Mouse (Mus musculus) right cerebral cortex, postnatal 14 days (tissue): Measurements from ENCODE around the gene Tubb5.

Experiments used
- DNase-seq: peaks from one replicate; pipeline ENCODE4 v3.0.0; 2022

Gene Tubb5

DNA sequence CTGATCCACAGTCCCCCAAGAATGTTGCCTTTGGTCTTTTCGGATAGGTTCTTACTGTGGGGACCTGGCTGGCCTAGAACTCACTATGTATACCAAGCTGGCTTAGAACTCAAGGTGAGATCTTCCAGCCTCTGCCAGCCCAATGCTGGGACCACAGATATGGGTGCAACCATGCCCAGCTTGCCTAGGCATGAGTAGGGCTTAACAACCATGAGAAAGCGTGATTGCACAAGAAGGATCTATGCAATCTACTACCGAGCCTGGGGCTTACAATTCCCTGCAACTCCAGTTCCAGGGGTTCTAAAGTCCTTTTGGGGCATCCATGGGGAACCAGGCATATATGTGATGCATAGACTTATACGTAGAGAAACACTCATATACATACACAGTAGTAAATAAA, 47.2 kb downstream of the Tubb5 start:
- DNase-seq: no peak

DNA sequence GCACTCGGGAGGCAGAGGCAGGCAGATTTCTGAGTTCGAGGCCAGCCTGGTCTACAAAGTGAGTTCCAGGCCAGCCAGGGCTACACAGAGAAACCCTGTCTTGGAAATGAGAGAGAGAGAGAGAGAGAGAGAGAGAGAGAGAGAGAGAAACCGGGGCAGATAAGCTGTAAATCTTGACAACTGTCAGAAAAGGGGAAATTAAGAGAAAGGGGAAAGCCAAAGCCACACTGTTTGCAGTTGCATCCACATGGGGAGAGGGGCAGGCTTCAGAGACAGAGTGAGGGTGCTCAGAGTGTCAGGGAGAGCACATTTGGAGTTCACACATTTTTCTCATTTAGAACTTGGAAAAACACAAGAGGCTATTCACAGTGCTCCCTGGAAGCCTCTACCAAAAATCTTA, 50.1 kb downstream of the Tubb5 start:
- DNase-seq: no peak

DNA sequence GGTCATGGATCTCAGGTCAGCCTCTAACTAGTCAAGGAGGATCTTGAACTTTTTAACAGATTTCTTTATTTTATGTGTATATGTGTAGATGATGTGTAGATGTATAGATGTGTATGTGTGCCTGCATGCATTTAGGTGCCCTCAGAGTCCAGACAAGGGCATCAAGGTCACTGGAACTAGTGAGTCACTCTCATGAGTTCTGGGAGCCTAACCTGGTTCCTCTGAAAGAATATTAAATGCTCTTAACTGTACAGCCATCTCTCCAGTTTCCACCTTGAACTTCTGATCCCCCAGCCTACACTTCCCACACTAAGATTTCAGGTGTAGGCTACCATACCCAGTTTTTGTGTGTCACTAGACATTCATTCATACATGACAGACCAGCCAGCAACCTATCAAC, 50.6 kb downstream of the Tubb5 start:
- no peak for DNase-seq

DNA sequence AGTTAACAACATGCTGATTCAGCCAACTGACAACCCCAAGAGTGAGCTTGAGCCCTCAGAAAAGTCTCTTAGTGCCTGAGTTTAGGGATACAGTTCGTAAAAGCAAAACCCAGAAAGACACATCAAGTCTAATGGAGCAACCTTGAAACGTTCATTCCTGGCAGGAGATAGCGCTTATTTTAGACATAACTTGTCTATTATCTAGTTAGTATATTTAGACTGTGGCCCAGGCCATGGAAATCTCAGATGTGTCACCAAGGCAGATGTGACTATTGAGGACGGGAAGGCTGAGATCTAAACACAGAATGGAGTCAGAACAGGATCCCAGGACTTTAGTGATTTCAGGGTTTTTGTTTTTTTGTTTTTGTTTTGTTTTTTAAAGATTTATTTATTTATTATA, 53.0 kb downstream of the Tubb5 start:
- no peak for DNase-seq

DNA sequence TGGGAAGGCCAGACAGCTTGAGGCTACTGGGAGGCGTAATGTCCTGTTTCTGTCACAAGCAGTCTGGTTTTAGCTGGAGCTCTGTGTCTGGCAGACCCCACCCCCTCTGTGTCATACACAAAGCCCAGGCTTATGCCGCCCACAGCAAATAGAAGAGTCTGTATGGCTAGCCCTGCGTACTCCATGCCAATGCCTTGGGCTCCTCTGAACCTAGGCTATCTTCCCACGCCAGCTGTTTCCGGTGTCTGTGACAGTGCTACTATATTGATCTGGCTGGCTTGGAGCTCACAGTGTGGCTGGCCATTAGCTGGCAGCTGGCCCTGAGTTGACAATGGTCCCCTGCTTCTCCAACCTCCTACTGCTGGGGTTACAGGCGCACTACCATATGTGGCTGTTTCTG, 54.2 kb downstream of the Tubb5 start:
- DNase-seq: peak; percentile 18
